Mouse (Mus musculus): ENCODE data around the gene Nrg4. TPM values are rescaled to one million over a fixed set of nuclear protein-coding genes. Genes with fewer than 3 reads are reported as not detected.

The Nrg4 gene
- 10 to 100 TPM in 1 of 26 experiments, 1 to 10 TPM in 24, under 1 TPM in 1; 0.88 to 12.0 (median 3.0) TPM for total RNA-seq (2018; cell fraction: chromatin; rRNA removed)
- total RNA-seq (2018; cell fraction: cytosol; rRNA removed), result 1 to 10 TPM in 3 of 26 experiments, under 1 TPM in 23; 0.37 to 1.7 (median 0.60) TPM
- 10 to 100 TPM in 2 of 26 experiments, 1 to 10 TPM in 24; 1.4 to 15.3 (median 3.5) TPM for total RNA-seq (2018; cell fraction: nucleus; rRNA removed)
- polyA plus RNA-seq (2018), result 0.30 to 1.0 TPM (median 0.40 TPM) in 3 replicates

GRCm38 (mm10) chr9:55326515-55327233, at the start of gene Nrg4, which contains the start of gene Tmem266:
Gene Nrg4, minus strand, starts transcription at chr9:55326844.
Gene Tmem266, plus strand, starts transcription at chr9:55326913.
- Histone ChIP-seq H3K36me3 (ENCODE audit: inconsistent target) (no peaks in the 10 kb centered on the region), H3K4me3 (ENCODE audit: inconsistent target) (peak within 1 kb of the TSS; percentile 31), H3K27ac (no peak within 1 kb of the TSS), H3K79me2 (ENCODE audit: inconsistent target) (no peaks in the 10 kb centered on the region)
- WGBS (ENCODE audit: missing documents), result 2% methylated on average over 42 of the region's 82 CpGs

GRCm38 (mm10) chr9:55371908-55372307, 45.3 kb upstream of the Nrg4 start:
- H3K4me3 ChIP-seq (ENCODE audit: inconsistent target), result no peak overlapping the region
- H3K79me2 ChIP-seq (ENCODE audit: inconsistent target), result no peaks in the 10 kb centered on the region
- H3K36me3 ChIP-seq (ENCODE audit: inconsistent target), result no peaks in the 10 kb centered on the region
- WGBS (ENCODE audit: missing documents), result 90% methylated on average over 7 of the region's 7 CpGs
- H3K27ac ChIP-seq, result no peak overlapping the region

- H3K79me2 ChIP-seq (ENCODE audit: inconsistent target), result no peaks in the 10 kb centered on the region
- WGBS (ENCODE audit: missing documents), result 74% methylated on average over 3 of the region's 3 CpGs
- no peak overlapping the region for H3K4me3 ChIP-seq (ENCODE audit: inconsistent target)
- H3K36me3 ChIP-seq (ENCODE audit: inconsistent target), result no peaks in the 10 kb centered on the region
- H3K27ac ChIP-seq, result no peak overlapping the region
Observed at GRCm38 (mm10) chr9:55368011-55368410, 41.4 kb upstream of the Nrg4 start.

GRCm38 (mm10) chr9:55363707-55364106, 37.1 kb upstream of the Nrg4 start:
- Histone ChIP-seq H3K27ac (no peak overlapping the region), H3K4me3 (ENCODE audit: inconsistent target) (no peak overlapping the region), H3K79me2 (ENCODE audit: inconsistent target) (no peaks in the 10 kb centered on the region), H3K36me3 (ENCODE audit: inconsistent target) (no peaks in the 10 kb centered on the region)

- H3K27ac ChIP-seq, result no peak overlapping the region
- no peaks in the 10 kb centered on the region for H3K79me2 ChIP-seq (ENCODE audit: inconsistent target)
- H3K4me3 ChIP-seq (ENCODE audit: inconsistent target), result no peak overlapping the region
- H3K36me3 ChIP-seq (ENCODE audit: inconsistent target), result no peaks in the 10 kb centered on the region
- 40% methylated on average over 5 of the region's 5 CpGs for WGBS (ENCODE audit: missing documents)
Observed at GRCm38 (mm10) chr9:55361969-55362368, 35.3 kb upstream of the Nrg4 start.

GRCm38 (mm10) chr9:55360861-55361260, 34.2 kb upstream of the Nrg4 start:
- H3K27ac ChIP-seq, result no peak overlapping the region
- H3K4me3 ChIP-seq (ENCODE audit: inconsistent target), result no peak overlapping the region
- WGBS (ENCODE audit: missing documents), result 84% methylated on average over 7 of the region's 7 CpGs
- no peaks in the 10 kb centered on the region for H3K79me2 ChIP-seq (ENCODE audit: inconsistent target)
- H3K36me3 ChIP-seq (ENCODE audit: inconsistent target), result no peaks in the 10 kb centered on the region

GRCm38 (mm10) chr9:55360372-55360771, 33.7 kb upstream of the Nrg4 start:
- Histone ChIP-seq H3K4me3 (ENCODE audit: inconsistent target) (no peak overlapping the region), H3K36me3 (ENCODE audit: inconsistent target) (no peaks in the 10 kb centered on the region), H3K27ac (no peak overlapping the region), H3K79me2 (ENCODE audit: inconsistent target) (no peaks in the 10 kb centered on the region)
- 82% methylated on average over 3 of the region's 3 CpGs for WGBS (ENCODE audit: missing documents)

- no peak overlapping the region for H3K4me3 ChIP-seq (ENCODE audit: inconsistent target)
- H3K36me3 ChIP-seq (ENCODE audit: inconsistent target), result no peaks in the 10 kb centered on the region
- no peaks in the 10 kb centered on the region for H3K79me2 ChIP-seq (ENCODE audit: inconsistent target)
- H3K27ac ChIP-seq, result no peak overlapping the region
- WGBS (ENCODE audit: missing documents), result 100% methylated on average over 1 of the region's 1 CpGs
Observed at GRCm38 (mm10) chr9:55357164-55357563, 30.5 kb upstream of the Nrg4 start.

GRCm38 (mm10) chr9:55355270-55355834, 28.7 kb upstream of the Nrg4 start:
- 85% methylated on average over 8 of the region's 8 CpGs for WGBS (ENCODE audit: missing documents)
- no peaks in the 10 kb centered on the region for H3K79me2 ChIP-seq (ENCODE audit: inconsistent target)
- H3K4me3 ChIP-seq (ENCODE audit: inconsistent target), result no peak overlapping the region
- no peaks in the 10 kb centered on the region for H3K36me3 ChIP-seq (ENCODE audit: inconsistent target)
- H3K27ac ChIP-seq, result no peak overlapping the region

- no peaks in the 10 kb centered on the region for H3K36me3 ChIP-seq (ENCODE audit: inconsistent target)
- WGBS (ENCODE audit: missing documents), result 80% methylated on average over 3 of the region's 3 CpGs
- H3K27ac ChIP-seq, result no peak overlapping the region
- H3K4me3 ChIP-seq (ENCODE audit: inconsistent target), result no peak overlapping the region
- H3K79me2 ChIP-seq (ENCODE audit: inconsistent target), result no peaks in the 10 kb centered on the region
Observed at GRCm38 (mm10) chr9:55354686-55355085, 28.0 kb upstream of the Nrg4 start.

GRCm38 (mm10) chr9:55348664-55349063, 22.0 kb upstream of the Nrg4 start:
- H3K36me3 ChIP-seq (ENCODE audit: inconsistent target), result no peaks in the 10 kb centered on the region
- 87% methylated on average over 3 of the region's 3 CpGs for WGBS (ENCODE audit: missing documents)
- H3K4me3 ChIP-seq (ENCODE audit: inconsistent target), result no peak overlapping the region
- H3K79me2 ChIP-seq (ENCODE audit: inconsistent target), result no peaks in the 10 kb centered on the region
- no peak overlapping the region for H3K27ac ChIP-seq

- H3K79me2 ChIP-seq (ENCODE audit: inconsistent target), result no peaks in the 10 kb centered on the region
- H3K27ac ChIP-seq, result no peak overlapping the region
- WGBS (ENCODE audit: missing documents), result 98% methylated on average over 7 of the region's 7 CpGs
- no peak overlapping the region for H3K4me3 ChIP-seq (ENCODE audit: inconsistent target)
- H3K36me3 ChIP-seq (ENCODE audit: inconsistent target), result no peaks in the 10 kb centered on the region
Observed at GRCm38 (mm10) chr9:55345332-55345731, 18.7 kb upstream of the Nrg4 start.

GRCm38 (mm10) chr9:55344165-55344564, 17.5 kb upstream of the Nrg4 start:
- 81% methylated on average over 7 of the region's 7 CpGs for WGBS (ENCODE audit: missing documents)

GRCm38 (mm10) chr9:55332949-55333348, 6.3 kb upstream of the Nrg4 start:
- H3K36me3 ChIP-seq (ENCODE audit: inconsistent target), result no peaks in the 10 kb centered on the region
- WGBS (ENCODE audit: missing documents), result 59% methylated on average over 7 of the region's 7 CpGs
- H3K79me2 ChIP-seq (ENCODE audit: inconsistent target), result no peaks in the 10 kb centered on the region
- H3K27ac ChIP-seq, result no peak overlapping the region
- no peak overlapping the region for H3K4me3 ChIP-seq (ENCODE audit: inconsistent target)

More at GRCm38 (mm10) chr9:55344165-55344564, 17.5 kb upstream of the Nrg4 start:
- no peaks in the 10 kb centered on the region for H3K79me2 ChIP-seq (ENCODE audit: inconsistent target)
- H3K36me3 ChIP-seq (ENCODE audit: inconsistent target), result no peaks in the 10 kb centered on the region
- no peak overlapping the region for H3K27ac ChIP-seq
- no peak overlapping the region for H3K4me3 ChIP-seq (ENCODE audit: inconsistent target)

GRCm38 (mm10) chr9:55332476-55332875, 5.8 kb upstream of the Nrg4 start:
- Histone ChIP-seq H3K27ac (no peak overlapping the region), H3K79me2 (ENCODE audit: inconsistent target) (no peaks in the 10 kb centered on the region), H3K4me3 (ENCODE audit: inconsistent target) (no peak overlapping the region), H3K36me3 (ENCODE audit: inconsistent target) (no peaks in the 10 kb centered on the region)
- 83% methylated on average over 5 of the region's 5 CpGs for WGBS (ENCODE audit: missing documents)
